Mouse (Mus musculus) adrenal gland, adult 2 months (tissue): ENCODE data around the gene Ppfia4. TPM values are rescaled to one million over a fixed set of nuclear protein-coding genes. Genes with fewer than 3 reads are reported as not detected.

Source experiments
- DNase-seq: peaks from one replicate; pipeline ENCODE4 v3.0.0; 2021
- polyA plus RNA-seq: library from polyadenylated mRNA; depleted of rRNA; stranded (reverse); fragments of >200 nt; gene quantifications from 2 replicates; pipeline ENCODE4 v1.2.3, GENCODE M21; 2012
- total RNA-seq, 2 experiments: library from RNA; stranded (reverse); gene quantifications; 2 replicates each; pipeline ENCODE4 v1.2.3; 2021

Gene Ppfia4
- total and polyA plus RNA-seq, 3 experiments, result 0.86 to 6.8 (median 1.5) TPM

- peak; percentile 54 for DNase-seq
Observed at GRCm38 (mm10) chr1:134298636-134299411, 33.9 kb downstream of the Ppfia4 start.

GRCm38 (mm10) chr1:134297265-134297664 lies 35.5 kb downstream of the Ppfia4 start:
- DNase-seq, result no peak

GRCm38 (mm10) chr1:134293738-134294604 lies 38.8 kb downstream of the Ppfia4 start:
- DNase-seq, result peak; percentile 65

DNA sequence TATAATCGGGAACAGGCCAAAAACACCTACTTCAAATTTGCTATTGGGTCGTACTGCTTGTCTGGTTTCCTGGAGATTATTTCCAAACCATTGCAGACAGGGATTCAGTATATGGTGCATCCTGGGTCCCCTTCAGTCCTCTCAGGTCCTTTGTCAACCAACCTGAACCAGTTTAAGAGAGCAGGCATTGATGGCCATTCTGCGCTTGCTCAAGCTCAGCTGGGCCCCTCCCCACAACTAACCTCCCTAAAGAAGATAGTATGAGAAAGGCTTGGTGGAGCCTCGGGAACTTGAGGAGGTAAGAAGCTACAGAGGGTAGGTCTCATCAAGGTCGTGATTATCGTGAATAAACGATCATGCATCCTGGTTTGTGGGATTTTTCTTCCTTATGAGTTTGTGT lies 39.5 kb downstream of the Ppfia4 start:
- no peak for DNase-seq

GRCm38 (mm10) chr1:134292601-134293000 lies 40.1 kb downstream of the Ppfia4 start:
- no peak for DNase-seq

- DNase-seq, result no peak
Observed at GRCm38 (mm10) chr1:134292073-134292472, 40.7 kb downstream of the Ppfia4 start.

DNA sequence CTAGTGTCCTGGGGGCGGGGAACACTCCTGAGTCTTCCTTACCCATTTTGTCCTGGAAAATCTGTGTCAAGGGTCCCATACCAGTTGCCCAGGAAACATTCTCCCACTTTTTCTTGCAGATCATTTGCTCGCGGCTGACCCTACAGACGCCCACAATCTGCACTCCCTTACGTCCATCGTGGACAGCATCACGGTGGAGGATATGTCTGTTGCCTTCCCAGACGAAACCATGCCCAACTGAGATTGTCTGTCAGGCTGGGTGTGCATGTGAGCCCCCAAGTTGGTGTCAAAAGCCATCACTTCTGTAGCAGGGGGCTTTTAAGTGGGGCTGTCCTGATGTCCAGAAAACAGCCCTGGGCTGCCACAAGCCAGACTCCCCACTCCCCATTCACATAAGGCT lies 41.2 kb downstream of the Ppfia4 start:
- DNase-seq, result no peak

GRCm38 (mm10) chr1:134290909-134291308 lies 41.8 kb downstream of the Ppfia4 start:
- no peak for DNase-seq

- DNase-seq, result no peak
Observed at GRCm38 (mm10) chr1:134290300-134290699, 42.4 kb downstream of the Ppfia4 start.

- no peak for DNase-seq
Observed at GRCm38 (mm10) chr1:134289598-134290099, 43.1 kb downstream of the Ppfia4 start, which contains the start of gene Myog. TSS of gene Myog (plus strand) at chr1:134289989.

- DNase-seq, result peak; percentile 30
Observed at GRCm38 (mm10) chr1:134288239-134288638, 44.5 kb downstream of the Ppfia4 start.

- no peak for DNase-seq
Observed at GRCm38 (mm10) chr1:134285458-134286120, 47.1 kb downstream of the Ppfia4 start.

- DNase-seq, result no peak
Observed at GRCm38 (mm10) chr1:134283108-134283507, 49.6 kb downstream of the Ppfia4 start.

DNA sequence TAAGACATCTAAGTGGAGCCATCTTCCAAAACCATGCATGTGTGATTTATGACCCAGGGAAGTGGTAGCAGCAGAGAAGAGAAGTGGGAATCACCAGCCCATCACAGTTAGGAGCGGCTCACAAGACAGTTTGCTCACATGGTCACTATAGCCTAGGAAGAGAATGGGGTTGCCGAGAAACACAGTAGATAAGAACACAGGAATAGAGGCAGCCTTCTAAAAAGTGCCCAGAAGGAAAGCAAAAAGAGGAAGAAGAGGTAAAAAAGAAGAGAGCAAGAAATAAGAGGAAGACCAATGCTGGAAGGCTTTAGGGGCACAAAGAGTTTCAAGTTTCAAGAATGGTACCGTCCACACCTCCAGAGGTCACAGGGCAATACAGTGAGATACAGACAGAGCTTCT lies 50.4 kb downstream of the Ppfia4 start:
- DNase-seq, result no peak

GRCm38 (mm10) chr1:134281563-134281962 lies 51.2 kb downstream of the Ppfia4 start:
- no peak for DNase-seq

- DNase-seq, result no peak
Observed at GRCm38 (mm10) chr1:134280174-134280573, 52.6 kb downstream of the Ppfia4 start.

DNA sequence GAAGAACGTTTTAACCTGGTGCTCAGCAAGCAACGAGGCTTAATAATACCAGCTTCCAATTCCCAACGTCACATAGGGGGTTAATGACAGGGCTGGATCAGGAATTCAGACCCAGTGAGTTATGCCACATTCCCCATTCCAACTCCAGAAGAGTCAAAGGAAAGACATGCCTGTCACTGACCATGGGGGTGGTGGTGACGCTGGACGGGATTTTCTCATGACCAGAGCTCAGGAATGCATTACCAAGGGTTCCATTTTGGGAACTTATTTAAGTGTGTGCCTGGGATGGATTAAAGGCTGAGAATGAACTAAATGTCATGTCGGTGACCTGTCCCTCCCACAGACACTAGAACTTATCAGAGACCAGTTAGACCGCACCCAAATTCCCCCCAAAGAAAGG lies 55.9 kb downstream of the Ppfia4 start:
- no peak for DNase-seq

DNA sequence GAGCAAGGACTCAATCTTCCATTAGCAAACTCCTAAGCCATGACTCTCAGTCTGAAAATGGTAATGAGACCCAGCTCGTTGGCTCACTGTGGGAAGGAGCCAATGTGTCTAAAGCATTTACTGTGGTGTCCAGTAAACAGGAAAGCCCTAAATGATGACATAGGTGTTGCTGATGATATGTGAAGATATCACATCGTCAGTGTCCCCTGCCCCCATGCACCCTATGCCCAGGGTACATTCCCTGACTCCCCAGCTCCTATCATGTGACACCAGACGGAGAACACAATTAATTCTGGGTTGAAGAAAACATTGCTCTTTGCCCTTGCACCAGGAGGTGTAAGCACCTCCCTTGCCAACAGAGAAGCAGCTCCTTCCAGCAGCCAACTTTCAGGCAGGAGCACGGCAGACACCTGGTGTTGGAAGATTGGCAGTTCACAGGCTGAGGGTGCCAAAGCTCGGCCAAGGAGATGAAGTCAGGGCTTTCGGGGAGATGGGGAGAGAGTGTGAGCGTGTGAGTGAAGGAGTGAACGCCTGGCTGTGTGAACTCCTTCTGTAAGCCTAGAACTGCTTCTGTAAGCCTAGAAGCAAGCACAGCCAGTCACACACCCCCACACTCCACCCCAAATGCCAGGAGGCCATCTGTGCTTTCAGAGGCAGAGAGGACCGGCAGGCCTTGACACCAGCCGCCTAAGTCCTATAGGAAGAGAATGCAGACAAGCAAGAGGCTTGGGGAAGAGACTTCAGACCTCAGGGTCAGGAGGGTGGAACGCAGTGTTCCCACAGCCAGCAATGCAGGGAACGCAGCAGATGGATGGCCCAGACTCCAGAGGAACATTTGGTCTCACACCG lies 56.9 kb downstream of the Ppfia4 start:
- no peak for DNase-seq

GRCm38 (mm10) chr1:134274483-134274920 lies 58.2 kb downstream of the Ppfia4 start:
- DNase-seq, result no peak

GRCm38 (mm10) chr1:134273493-134274395 lies 59.0 kb downstream of the Ppfia4 start:
- no peak for DNase-seq
